Mouse (Mus musculus) forebrain, embryonic 11.5 days (tissue): ENCODE results near the gene Zfp740. TPM values are rescaled to one million over a fixed set of nuclear protein-coding genes. Genes with fewer than 3 reads are reported as not detected.

Experiments used
- ATAC-seq: fragments of 200-750 bp; cut with Nextera tagmentation; replicated peaks from 2 replicates; pipeline ENCODE4 v1.8.0; 2017; ENCODE audit warnings: moderate TSS enrichment; ENCODE audit not compliant: low FRiP score
- DNase-seq: peaks from one replicate; pipeline ENCODE4 v3.0.0-alpha.2; 2017; ENCODE audit warnings: low spot score
- H3K27ac ChIP-seq: fragments of 300-500 bp; sonication (generic); 2 replicates; pipeline ENCODE4 v1.5.1; 2014; ENCODE audit warnings: low read depth, low read length
- H3K27me3 ChIP-seq: fragments of 300-500 bp; sonication (generic); 2 replicates; pipeline ENCODE4 v1.6.1; 2014; ENCODE audit warnings: mild to moderate bottlenecking, low read length, mixed read lengths; ENCODE audit not compliant: control insufficient read depth, insufficient read depth
- H3K36me3 ChIP-seq: fragments of 300-500 bp; sonication (generic); 2 replicates; pipeline ENCODE4 v1.6.1; 2014; ENCODE audit warnings: mild to moderate bottlenecking, low read length, moderate library complexity, mixed read lengths; ENCODE audit not compliant: control insufficient read depth, insufficient read depth
- H3K4me1 ChIP-seq: fragments of 300-500 bp; sonication (generic); replicated peaks from 2 replicates; pipeline ENCODE4 v1.6.1; 2014; ENCODE audit warnings: low read length, mixed read lengths; ENCODE audit not compliant: control insufficient read depth, insufficient read depth
- H3K4me2 ChIP-seq: fragments of 300-500 bp; sonication (generic); 2 replicates; pipeline ENCODE4 v1.6.1; 2014; ENCODE audit warnings: low read depth, mild to moderate bottlenecking, low read length, moderate library complexity, mixed read lengths; ENCODE audit not compliant: severe bottlenecking
- H3K4me3 ChIP-seq: fragments of 300-500 bp; sonication (generic); 2 replicates; pipeline ENCODE4 v1.5.1; 2014; ENCODE audit warnings: low read depth, low read length
- H3K9ac ChIP-seq: fragments of 300-500 bp; sonication (generic); 2 replicates; pipeline ENCODE4 v1.6.1; 2014; ENCODE audit warnings: low read length
- H3K9me3 ChIP-seq: fragments of 300-500 bp; sonication (generic); 2 replicates; pipeline ENCODE4 v1.6.1; 2016; ENCODE audit warnings: low read length, mixed read lengths; ENCODE audit not compliant: control insufficient read depth
- WGBS: fragments of 180-500 bp; shearing (Covaris S2); extraction: QIAGEN DNeasy Blood & Tissue Kit; methylation state at CpG from one replicate; pipeline ENCODE4 v1.1.7; 2014; 5-methylcytosine and 5-hydroxymethylcytosine counted together
- polyA plus RNA-seq: library from polyadenylated mRNA; unstranded; fragments of >200 nt; fragmentation: Nextera tagmentation; extraction: Ambion mirVana; gene quantifications from 2 replicates; pipeline ENCODE4 v1.2.1, GENCODE M21; 2014

Zfp740 gene
- polyA plus RNA-seq, 1 experiment from 2014 or later: 79.8 TPM

GRCm38 (mm10) chr15:102247252-102248130, 44.4 kb downstream of the Zfp740 start:
- DNase-seq: peak; percentile 82
- Histone ChIP-seq H3K4me2 (peak overlapping the region; percentile 78), H3K27me3 (peaks cover 43% of the 10 kb centered on the region), H3K4me3 (peak overlapping the region; percentile 54), H3K9me3 (no peaks in the 10 kb centered on the region), H3K27ac (peak overlapping the region; percentile 33), H3K36me3 (no peaks in the 10 kb centered on the region), H3K9ac (peak overlapping the region; percentile 45), H3K4me1 (peaks cover 36% of the 10 kb centered on the region)
- peak; percentile 47 for ATAC-seq
- WGBS: under 1% methylated on average over 62 of the region's 65 CpGs

GRCm38 (mm10) chr15:102248131-102248811, 45.2 kb downstream of the Zfp740 start:
- WGBS: 3% methylated on average over 8 of the region's 8 CpGs
- H3K9ac ChIP-seq: peak overlapping the region; percentile 45; the same call in 1 of the 2 replicates
- H3K4me3 ChIP-seq: peak overlapping the region; percentile 54
- DNase-seq (no peak), ATAC-seq (no peak)
- H3K36me3 ChIP-seq: no peaks in the 10 kb centered on the region
- H3K27ac ChIP-seq: peak overlapping the region; percentile 33
- no peaks in the 10 kb centered on the region for H3K9me3 ChIP-seq
- H3K27me3 ChIP-seq: peaks cover 41% of the 10 kb centered on the region
- peaks cover 35% of the 10 kb centered on the region for H3K4me1 ChIP-seq
- H3K4me2 ChIP-seq: peak overlapping the region; percentile 78

GRCm38 (mm10) chr15:102248812-102249191, 45.8 kb downstream of the Zfp740 start:
- WGBS: 0% methylated on average over 3 of the region's 3 CpGs

GRCm38 (mm10) chr15:102249251-102249691, 46.2 kb downstream of the Zfp740 start:
- Histone ChIP-seq H3K4me1 (peaks cover 28% of the 10 kb centered on the region), H3K4me3 (0 out of 2 replicates have a peak overlapping the region, but pooled peaks have one; percentile 3)
- DNase-seq: no peak

More at GRCm38 (mm10) chr15:102248812-102249191, 45.8 kb downstream of the Zfp740 start:
- Histone ChIP-seq H3K4me2 (no peak overlapping the region; the same call in 1 of the 2 replicates), H3K4me1 (peaks cover 30% of the 10 kb centered on the region), H3K27ac (peak overlapping the region; percentile 21; the same call in 1 of the 2 replicates), H3K27me3 (peaks cover 36% of the 10 kb centered on the region), H3K36me3 (no peaks in the 10 kb centered on the region), H3K9ac (no peak overlapping the region), H3K4me3 (no peak overlapping the region), H3K9me3 (no peaks in the 10 kb centered on the region)
- DNase-seq (no peak), ATAC-seq (no peak)

DNA sequence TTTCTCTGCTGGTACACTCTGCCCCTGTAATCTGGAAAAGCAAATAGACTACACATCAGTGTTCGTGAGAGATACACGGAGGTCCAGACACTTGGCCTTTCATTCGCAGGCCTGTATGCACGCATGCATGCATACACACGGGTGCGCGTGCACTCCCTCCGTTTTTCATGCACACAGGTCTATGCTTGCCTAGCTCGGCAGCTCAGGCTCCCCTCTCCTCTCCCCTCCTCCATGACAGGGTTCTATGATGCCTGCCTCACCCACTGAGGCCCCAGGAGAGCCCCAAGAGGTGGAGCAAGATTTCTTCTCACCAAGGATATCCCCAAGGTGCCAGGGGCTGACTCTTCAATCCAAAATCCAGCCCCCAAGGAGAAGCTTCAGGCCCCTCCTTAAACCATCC, 46.9 kb downstream of the Zfp740 start:
- Histone ChIP-seq H3K4me3 (no peak overlapping the region), H3K27me3 (peaks cover 25% of the 10 kb centered on the region), H3K9ac (no peak overlapping the region; the same call in 1 of the 2 replicates), H3K4me1 (peaks cover 28% of the 10 kb centered on the region), H3K9me3 (no peaks in the 10 kb centered on the region), H3K27ac (peak overlapping the region; percentile 31; the same call in 1 of the 2 replicates), H3K36me3 (no peaks in the 10 kb centered on the region), H3K4me2 (no peak overlapping the region)
- 47% methylated on average over 9 of the region's 9 CpGs for WGBS
- no peak for DNase-seq
- ATAC-seq: no peak

More at GRCm38 (mm10) chr15:102249251-102249691, 46.2 kb downstream of the Zfp740 start:
- 1% methylated on average over 12 of the region's 13 CpGs for WGBS
- Histone ChIP-seq H3K27me3 (peaks cover 31% of the 10 kb centered on the region), H3K27ac (peak overlapping the region; percentile 41; the same call in 1 of the 2 replicates), H3K9me3 (no peaks in the 10 kb centered on the region), H3K9ac (peak overlapping the region; percentile 48), H3K36me3 (no peaks in the 10 kb centered on the region), H3K4me2 (peak overlapping the region; percentile 32; the same call in 1 of the 2 replicates)
- no peak for ATAC-seq

- H3K36me3 ChIP-seq: no peaks in the 10 kb centered on the region
- H3K27me3 ChIP-seq: peaks cover 19% of the 10 kb centered on the region
- no peak overlapping the region for H3K4me3 ChIP-seq
- no peak overlapping the region for H3K9ac ChIP-seq
- DNase-seq (no peak), ATAC-seq (no peak)
- H3K4me2 ChIP-seq: no peak overlapping the region
- H3K9me3 ChIP-seq: no peaks in the 10 kb centered on the region
- WGBS: 49% methylated on average over 5 of the region's 5 CpGs
- H3K4me1 ChIP-seq: peaks cover 26% of the 10 kb centered on the region
- no peak overlapping the region for H3K27ac ChIP-seq
Observed at GRCm38 (mm10) chr15:102250521-102250920, 47.5 kb downstream of the Zfp740 start.

DNA sequence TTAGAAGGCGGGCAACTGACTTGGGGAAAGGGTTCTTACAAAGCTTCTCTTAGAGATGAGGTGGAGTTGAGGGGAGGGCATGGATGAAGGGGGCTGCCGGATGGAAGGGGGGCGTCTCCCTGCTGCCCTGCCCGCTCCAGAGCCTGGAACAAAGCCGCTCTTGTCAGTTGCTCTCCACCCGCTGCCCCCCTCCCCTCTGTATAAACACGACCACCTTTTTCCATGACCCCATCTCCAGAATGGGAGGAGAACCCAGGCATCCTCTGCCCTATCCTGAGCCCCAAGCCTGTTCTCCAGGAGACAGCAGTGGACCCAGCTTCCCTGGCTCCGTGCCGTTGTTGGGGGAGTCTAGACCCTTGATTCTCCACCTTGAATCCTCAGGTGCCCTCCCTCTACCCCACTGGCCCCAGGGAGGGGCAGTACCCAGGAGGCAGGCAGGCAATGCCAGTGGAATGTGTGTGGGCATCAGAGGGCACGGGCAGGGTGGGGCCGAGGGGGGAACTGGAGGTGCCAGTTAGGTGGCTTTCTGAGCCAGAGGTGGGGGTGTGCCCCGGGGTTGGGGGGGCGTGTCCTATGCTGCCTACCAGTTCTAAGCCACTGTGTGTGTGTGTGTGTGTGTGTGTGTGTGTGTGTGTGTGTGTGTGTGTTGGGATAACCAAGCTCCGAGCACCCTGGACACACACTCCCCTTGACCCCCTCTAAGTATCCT, 52.7 kb downstream of the Zfp740 start:
- peaks cover 16% of the 10 kb centered on the region for H3K4me1 ChIP-seq
- peak overlapping the region; percentile 3; the same call in 1 of the 2 replicates for H3K4me2 ChIP-seq
- ATAC-seq: no peak

More for the DNA sequence above, 52.7 kb downstream of the Zfp740 start:
- H3K27me3 ChIP-seq: peaks cover 27% of the 10 kb centered on the region
- 48% methylated on average over 14 of the region's 14 CpGs for WGBS
- H3K27ac ChIP-seq: no peak overlapping the region
- no peak overlapping the region for H3K4me3 ChIP-seq
- no peaks in the 10 kb centered on the region for H3K36me3 ChIP-seq
- H3K9me3 ChIP-seq: no peaks in the 10 kb centered on the region
- no peak overlapping the region for H3K9ac ChIP-seq
- DNase-seq: no peak
